Mouse (Mus musculus): ENCODE measurements at regions not wholly inside any gene's neighbourhood (a gene's known extent, or its start where the extent isn't known, plus 50 kb on each side); places are given as distances from the start of the nearest gene placed in this dataset.

GRCm38 (mm10) chr2:139147004-139147403 is 346.7 kb upstream of the Sptlc3 start:
- DNase-seq, result no peak

GRCm38 (mm10) chr2:139179641-139180040 is 314.1 kb upstream of the Sptlc3 start:
- no peak for DNase-seq

- no peak for DNase-seq
These were observed 295.4 kb upstream of the Sptlc3 start for GRCm38 (mm10) chr2:139198281-139198680.

- no peak for DNase-seq
These were observed 286.1 kb upstream of the Sptlc3 start for GRCm38 (mm10) chr2:139207649-139208048.

- DNase-seq, result peak; percentile 4 to 25
These were observed 272.8 kb upstream of the Sptlc3 start for GRCm38 (mm10) chr2:139220757-139221400.

GRCm38 (mm10) chr2:139230453-139230852 is 263.3 kb upstream of the Sptlc3 start:
- DNase-seq, result no peak

GRCm38 (mm10) chr2:139250138-139250537 is 243.6 kb upstream of the Sptlc3 start:
- no peak for DNase-seq

- DNase-seq, result no peak
These were observed 226.6 kb upstream of the Sptlc3 start for GRCm38 (mm10) chr2:139267119-139267518.

- no peak for DNase-seq
These were observed 217.1 kb upstream of the Sptlc3 start for GRCm38 (mm10) chr2:139276581-139276980.

- no peak for DNase-seq
These were observed 216.1 kb upstream of the Sptlc3 start for GRCm38 (mm10) chr2:139277571-139277970.

GRCm38 (mm10) chr2:139281056-139281455 is 212.7 kb upstream of the Sptlc3 start:
- DNase-seq, result no peak

- no peak for DNase-seq
These were observed 209.4 kb upstream of the Sptlc3 start for GRCm38 (mm10) chr2:139284315-139284714.

- DNase-seq, result no peak
These were observed 207.3 kb upstream of the Sptlc3 start for GRCm38 (mm10) chr2:139286446-139286845.

- DNase-seq, result no peak
These were observed 195.1 kb upstream of the Sptlc3 start for GRCm38 (mm10) chr2:139298541-139299152.

GRCm38 (mm10) chr2:139311401-139311812 is 182.3 kb upstream of the Sptlc3 start:
- no peak for DNase-seq

- no peak for DNase-seq
These were observed 181.7 kb upstream of the Sptlc3 start for GRCm38 (mm10) chr2:139312053-139312452.

GRCm38 (mm10) chr2:139322509-139322908 is 171.2 kb upstream of the Sptlc3 start:
- DNase-seq, result peak; percentile 16 to 24

GRCm38 (mm10) chr2:139325501-139325900 is 168.2 kb upstream of the Sptlc3 start:
- DNase-seq, result no peak

GRCm38 (mm10) chr2:139334681-139335080 is 159.0 kb upstream of the Sptlc3 start:
- no peak for DNase-seq

GRCm38 (mm10) chr2:139338240-139338639 is 155.5 kb upstream of the Sptlc3 start:
- DNase-seq, result no peak

GRCm38 (mm10) chr2:139356280-139357010 is 137.3 kb upstream of the Sptlc3 start:
- DNase-seq, result no peak

- no peak for DNase-seq
These were observed 131.4 kb upstream of the Sptlc3 start for GRCm38 (mm10) chr2:139362245-139362847.

GRCm38 (mm10) chr2:139370070-139370469 is 123.6 kb upstream of the Sptlc3 start:
- no peak for DNase-seq

- DNase-seq, result no peak
These were observed 113.4 kb upstream of the Sptlc3 start for GRCm38 (mm10) chr2:139380285-139380684.
